ENCODE assay signal across 7 mouse cellular contexts in the genomic region with DNA sequence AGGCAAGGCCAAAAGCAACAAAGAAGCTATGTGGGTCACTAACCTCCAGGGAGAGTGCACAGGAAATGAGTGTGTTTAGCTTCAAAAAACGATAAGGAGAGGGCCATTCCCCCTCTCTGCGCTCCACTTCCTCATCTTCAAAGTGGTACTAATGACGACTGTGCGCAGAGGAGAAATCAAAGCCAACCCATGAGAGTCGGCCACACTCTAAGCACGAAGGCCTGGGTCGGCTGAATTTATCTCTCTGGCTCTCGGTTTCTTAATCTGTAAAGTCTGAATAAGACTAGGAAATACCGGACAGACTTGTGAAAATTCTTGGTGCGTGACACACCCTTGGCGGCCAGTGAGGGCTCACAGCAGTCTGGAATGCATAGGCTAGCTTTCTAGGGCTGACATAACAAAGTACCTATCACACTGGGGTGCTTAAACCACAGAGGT.
DNase-seq lines count a peak whose midpoint lies in the region; ATAC-seq and TF ChIP-seq lines count a peak whose summit lies in the region.

No protein-coding gene starts in this region.

- no peak for DNase-seq in CH12.LX (ENCODE audit: extremely low read depth)
- DNase-seq in adrenal gland, postnatal 36 days: peak; percentile 14 to 33
- peak; percentile 37 for DNase-seq in induced T-regulatory cell, adult 2 months (ENCODE audit: low read depth)
- DNase-seq in thymus, postnatal 25 days: peak; percentile 21
- no peak for DNase-seq in frontal cortex, postnatal 14 days (ENCODE audit: low spot score in 2 of 2)

- no peak for TF ChIP-seq RAD21 in CH12.LX (IDR thresholded peaks at IDR 0.05; ENCODE audit: low read depth, low read length)

- H3K9ac ChIP-seq in CH12.LX (ENCODE audit: insufficient read depth, low read depth): no peak overlapping the region
- H3K9ac ChIP-seq in liver, embryonic 16.5 days (ENCODE audit: low read depth, low read length): no peak overlapping the region

- no peak for TF ChIP-seq CTCF in CH12.LX (conservative IDR thresholded peaks at IDR 0.05 in 1 of 2, IDR thresholded peaks at IDR 0.05 in 1 of 2; ENCODE audit: low read depth in 2 of 2, low read length in 2 of 2)

- H3K4me2 ChIP-seq in CH12.LX (ENCODE audit: insufficient read depth, low read depth, poor library complexity, severe bottlenecking): no peak overlapping the region
- no peak overlapping the region for H3K4me2 ChIP-seq in liver, embryonic 16.5 days (ENCODE audit: low read depth, low read length)

- H3K4me3 ChIP-seq in CH12.LX (replicated peaks in 1 of 3; ENCODE audit: low read depth in 2 of 3, low read length in 2 of 3, poor library complexity in 1 of 3): no peak overlapping the region
- no peak overlapping the region for H3K4me3 ChIP-seq in liver, embryonic 16.5 days (ENCODE audit: low read depth, low read length)

- H3K79me2 ChIP-seq in CH12.LX (replicated peaks; ENCODE audit: control insufficient read depth, extremely low read depth, insufficient read depth, poor library complexity, severe bottlenecking): no peaks in the 10 kb centered on the region

- peak; percentile 35; the same call in 1 of the 2 replicates for ATAC-seq in liver, embryonic 16.5 days (ENCODE audit: low read depth)
- ATAC-seq in frontal cortex, adult (ENCODE audit: low TSS enrichment): no peak

- in situ Hi-C loops in CH12.LX (cut with MboI; ENCODE audit: low pct_ligation_motif_present, low pct_unique_long_range_greater_than_20kb, low sequenced_read_pairs): no loop called here

- H3K27ac ChIP-seq in CH12.LX (ENCODE audit: insufficient read depth, low read depth): no peak overlapping the region
- H3K27ac ChIP-seq in liver, embryonic 16.5 days (ENCODE audit: low read length): no peak overlapping the region

- H3K9me3 ChIP-seq in CH12.LX (replicated peaks; ENCODE audit: low read length): no peaks in the 10 kb centered on the region
- no peaks in the 10 kb centered on the region for H3K9me3 ChIP-seq in liver, embryonic 16.5 days (replicated peaks; ENCODE audit: control insufficient read depth, low read length)

- H3K4me1 ChIP-seq in CH12.LX (ENCODE audit: control insufficient read depth in 1 of 2, insufficient read depth in 2 of 2): peaks cover 2 to 28% of the 10 kb centered on the region in 2 experiments; a peak in 3 of 4 replicates
- no peaks in the 10 kb centered on the region for H3K4me1 ChIP-seq in liver, embryonic 16.5 days (ENCODE audit: control insufficient read depth, low read depth, low read length)

- no peak for TF ChIP-seq EP300 in CH12.LX (IDR thresholded peaks at IDR 0.05; ENCODE audit: low read length)

- no peaks in the 10 kb centered on the region for H3K36me3 ChIP-seq in CH12.LX (replicated peaks in 1 of 2; ENCODE audit: control insufficient read depth in 1 of 2, insufficient read depth in 1 of 2, low read length in 1 of 2)
- no peaks in the 10 kb centered on the region for H3K36me3 ChIP-seq in liver, embryonic 16.5 days (ENCODE audit: control insufficient read depth, insufficient read depth)

- TF ChIP-seq POLR2A in CH12.LX (IDR thresholded peaks at IDR 0.05; ENCODE audit: low read depth, low read length): no peak

- dilution Hi-C loops in CH12.LX (cut with MboI; ENCODE audit: extremely low pct_ligation_motif_present, extremely low pct_unique_long_range_greater_than_20kb, low sequenced_read_pairs): no loop called here

- WGBS in liver, embryonic 16.5 days (ENCODE audit: insufficient replicate concordance): 10% methylated on average over 11 of the region's 11 CpGs

- H3K27me3 ChIP-seq in CH12.LX (replicated peaks): no peaks in the 10 kb centered on the region
- H3K27me3 ChIP-seq in liver, embryonic 16.5 days (ENCODE audit: control insufficient read depth, insufficient read depth, low read depth, low read length): no peaks in the 10 kb centered on the region

TF ChIP-seq in CH12.LX, 34 proteins besides CTCF, POLR2A, EP300 and RAD21:
- 0 out of 2 replicates have a peak, but pooled peaks have one; percentile 30 for TF ChIP-seq ELF1 (IDR thresholded peaks at IDR 0.05; ENCODE audit: low read depth, low read length)
- no peak for TF ChIP-seq ZMIZ1 (IDR thresholded peaks at IDR 0.05; ENCODE audit: low read depth, low read length)
- no peak for TF ChIP-seq NELFE (IDR thresholded peaks at IDR 0.05; ENCODE audit: low read depth, low read length)
TF ChIP-seq in CH12.LX: peak in this region for 1.

Comparison
In these comparisons a context has a peak if more than half of its experiments do, and no peak if none do; other contexts are left out.
1. DNase-seq: peak in adrenal gland, postnatal 36 days (2 of 2), induced T-regulatory cell, adult 2 months (single experiment) and thymus, postnatal 25 days (single experiment); none in CH12.LX (single experiment) and frontal cortex, postnatal 14 days (0 of 2).